Mouse (Mus musculus) CH12.LX (cell line): ENCODE data around the gene Lifr. TPM values are rescaled to one million over a fixed set of nuclear protein-coding genes. Genes with fewer than 3 reads are reported as not detected.

Source experiments
- DNase-seq: peaks from one replicate; pipeline ENCODE4 v3.0.0-alpha.2; 2013; ENCODE audit errors: extremely low read depth
- H3K27ac ChIP-seq: 2 replicates; pipeline ENCODE4 v1.5.1; 2012; ENCODE audit warnings: low read depth, mild to moderate bottlenecking, control low read depth, moderate library complexity; ENCODE audit not compliant: insufficient read depth
- H3K27me3 ChIP-seq: replicated peaks from 2 replicates; pipeline ENCODE3; 2012; ENCODE audit warnings: inconsistent platforms
- H3K36me3 ChIP-seq, 2 experiments: replicated peaks in 1 of 2; 2 replicates each; pipeline versions ENCODE3 to v1.6.1; 2012; ENCODE audit warnings: inconsistent platforms in 1 of 2, low read length in 1 of 2, mild to moderate bottlenecking in 1 of 2, mixed read lengths in 1 of 2, moderate library complexity in 1 of 2; ENCODE audit not compliant: control insufficient read depth in 1 of 2, insufficient read depth in 1 of 2
- H3K4me1 ChIP-seq, 2 experiments: 2 replicates each; pipeline ENCODE4 v1.6.1; 2012; ENCODE audit warnings: inconsistent platforms in 1 of 2, moderate library complexity in 1 of 2; ENCODE audit not compliant: insufficient read depth in 2 of 2, control insufficient read depth in 1 of 2
- H3K4me2 ChIP-seq: 2 replicates; pipeline ENCODE4 v1.6.1; 2012; ENCODE audit warnings: low read depth, mild to moderate bottlenecking, control low read depth; ENCODE audit not compliant: poor library complexity, insufficient read depth, severe bottlenecking
- H3K4me3 ChIP-seq, 3 experiments: fragments of 150-350 bp in 1 of 3; sonication (generic) in 1 of 3; replicated peaks in 1 of 3; 2 replicates each; pipeline versions ENCODE3 to v1.5.1; 2011 to 2012; ENCODE audit warnings: low read depth in 2 of 3, low read length in 2 of 3, mild to moderate bottlenecking in 2 of 3, moderate library complexity in 2 of 3, control low read depth in 1 of 3, improper control_type of control experiment in 1 of 3, inconsistent platforms in 1 of 3, mixed read lengths in 1 of 3; ENCODE audit not compliant: poor library complexity in 1 of 3
- H3K79me2 ChIP-seq: replicated peaks from 2 replicates; pipeline ENCODE4 v1.6.1; 2012; ENCODE audit warnings: mild to moderate bottlenecking, moderate library complexity; ENCODE audit not compliant: control insufficient read depth, poor library complexity, insufficient read depth, severe bottlenecking; ENCODE audit errors: extremely low read depth
- H3K9ac ChIP-seq: 2 replicates; pipeline ENCODE4 v1.6.1; 2012; ENCODE audit warnings: low read depth, mild to moderate bottlenecking, control low read depth, moderate library complexity; ENCODE audit not compliant: insufficient read depth
- H3K9me3 ChIP-seq: replicated peaks from 2 replicates; pipeline ENCODE3; 2012; ENCODE audit warnings: low read length, inconsistent platforms, mixed read lengths
- CHD1 ChIP-seq: IDR thresholded peaks from 2 replicates; pipeline ENCODE4 v1.6.1; 2012; ENCODE audit warnings: low read depth, low read length, improper control_type of control experiment, inconsistent platforms
- CTCF ChIP-seq, 2 experiments: IDR thresholded peaks in 1 of 2; conservative IDR thresholded peaks in 1 of 2; 2 replicates each; pipeline ENCODE4 v1.5.1; 2011 to 2012; ENCODE audit warnings: low read depth in 2 of 2, low read length in 2 of 2, improper control_type of control experiment in 1 of 2, inconsistent platforms in 1 of 2, mild to moderate bottlenecking in 1 of 2, moderate library complexity in 1 of 2
- ETS1 ChIP-seq: conservative IDR thresholded peaks from 2 replicates; pipeline ENCODE4 v1.6.1; 2012; ENCODE audit warnings: low read depth, mild to moderate bottlenecking, inconsistent platforms, low read length, improper control_type of control experiment, moderate library complexity
- HCFC1 ChIP-seq: IDR thresholded peaks from 2 replicates; pipeline ENCODE4 v1.6.1; 2012; ENCODE audit warnings: low read depth, mild to moderate bottlenecking, inconsistent platforms, low read length, improper control_type of control experiment
- IRF4 ChIP-seq: IDR thresholded peaks from 2 replicates; pipeline ENCODE4 v1.6.1; 2014; ENCODE audit warnings: low read depth, mild to moderate bottlenecking, inconsistent platforms, low read length, improper control_type of control experiment
- JUN ChIP-seq: IDR thresholded peaks from 2 replicates; pipeline ENCODE4 v1.6.1; 2011; ENCODE audit warnings: low read depth, mild to moderate bottlenecking, low read length, improper control_type of control experiment, moderate library complexity; ENCODE audit not compliant: insufficient read depth
- JUND ChIP-seq: conservative IDR thresholded peaks from 2 replicates; pipeline ENCODE4 v1.6.1; 2011; ENCODE audit warnings: low read depth, low read length, improper control_type of control experiment
- KAT2A ChIP-seq: IDR thresholded peaks from 2 replicates; pipeline ENCODE4 v1.6.1; 2012; ENCODE audit warnings: low read length, improper control_type of control experiment, inconsistent platforms; ENCODE audit not compliant: insufficient replicate concordance
- MAFK ChIP-seq: IDR thresholded peaks from 2 replicates; pipeline ENCODE4 v1.6.1; 2011; ENCODE audit warnings: low read length, improper control_type of control experiment; ENCODE audit not compliant: insufficient replicate concordance
- MAX ChIP-seq: IDR thresholded peaks from 2 replicates; pipeline ENCODE4 v1.6.1; 2011; ENCODE audit warnings: low read length, improper control_type of control experiment
- MEF2A ChIP-seq: IDR thresholded peaks from 2 replicates; pipeline ENCODE4 v1.6.1; 2014; ENCODE audit warnings: low read depth, mild to moderate bottlenecking, inconsistent platforms, low read length, improper control_type of control experiment, borderline replicate concordance
- MXI1 ChIP-seq: IDR thresholded peaks from 2 replicates; pipeline ENCODE4 v1.6.1; 2011; ENCODE audit warnings: mild to moderate bottlenecking, low read depth, low read length, improper control_type of control experiment
- MYC ChIP-seq: IDR thresholded peaks from 2 replicates; pipeline ENCODE4 v1.6.1; 2011; ENCODE audit warnings: low read depth, mild to moderate bottlenecking, improper control_type of control experiment, low read length
- NRF1 ChIP-seq: IDR thresholded peaks from 2 replicates; pipeline ENCODE4 v1.6.1; 2014; ENCODE audit warnings: low read depth, mild to moderate bottlenecking, inconsistent platforms, low read length, improper control_type of control experiment, moderate library complexity
- POLR2A ChIP-seq: IDR thresholded peaks from 2 replicates; pipeline ENCODE4 v1.6.1; 2011; ENCODE audit warnings: low read depth, mild to moderate bottlenecking, improper control_type of control experiment, low read length
- RAD21 ChIP-seq: IDR thresholded peaks from 2 replicates; pipeline ENCODE4 v1.6.1; 2011; ENCODE audit warnings: low read depth, mild to moderate bottlenecking, low read length, improper control_type of control experiment, moderate library complexity
- SIN3A ChIP-seq: IDR thresholded peaks from 2 replicates; pipeline ENCODE4 v1.6.1; 2012; ENCODE audit warnings: low read length, improper control_type of control experiment, inconsistent platforms
- TCF12 ChIP-seq: IDR thresholded peaks from 2 replicates; pipeline ENCODE4 v1.6.1; 2014; ENCODE audit warnings: low read depth, mild to moderate bottlenecking, inconsistent platforms, low read length, improper control_type of control experiment
- ZKSCAN1 ChIP-seq: IDR thresholded peaks from 2 replicates; pipeline ENCODE4 v1.6.1; 2012; ENCODE audit warnings: low read depth, inconsistent platforms, low read length, improper control_type of control experiment, borderline replicate concordance
- ZNF384 ChIP-seq: IDR thresholded peaks from 2 replicates; pipeline ENCODE4 v1.6.1; 2012; ENCODE audit warnings: low read depth, low read length, improper control_type of control experiment, inconsistent platforms
- dilution Hi-C: fragments of 300-500 bp; cut with MboI; formaldehyde crosslinking; loops from 2 replicates; pipeline ENCODE4 v1.14.3; 2020; ENCODE audit warnings: low sequenced_read_pairs; ENCODE audit not compliant: extremely low pct_unique_long_range_greater_than_20kb, extremely low pct_ligation_motif_present
- in situ Hi-C: fragments of 300-500 bp; cut with MboI; formaldehyde crosslinking; loops from 3 replicates; pipeline ENCODE4 v1.14.3; 2019; ENCODE audit warnings: low sequenced_read_pairs, low pct_ligation_motif_present, low pct_unique_long_range_greater_than_20kb, mixed read lengths
- polyA plus RNA-seq: library from polyadenylated mRNA; unstranded; fragments of >175 nt; gene quantifications from 2 replicates; pipeline ENCODE4 v1.2.1, GENCODE M21; 2012; ENCODE audit warnings: low read depth; ENCODE audit not compliant: insufficient read length
- total RNA-seq, 2 experiments: library from RNA; depleted of rRNA; stranded (reverse); fragments of 300-350 nt in 1 of 2; fragments of >200 nt in 1 of 2; gene quantifications; 2 replicates each; pipeline ENCODE4 v1.2.3; 2012 to 2014

The Lifr gene
- total and polyA plus RNA-seq, 3 experiments, result 0.03 TPM; not detected in 2

DNA sequence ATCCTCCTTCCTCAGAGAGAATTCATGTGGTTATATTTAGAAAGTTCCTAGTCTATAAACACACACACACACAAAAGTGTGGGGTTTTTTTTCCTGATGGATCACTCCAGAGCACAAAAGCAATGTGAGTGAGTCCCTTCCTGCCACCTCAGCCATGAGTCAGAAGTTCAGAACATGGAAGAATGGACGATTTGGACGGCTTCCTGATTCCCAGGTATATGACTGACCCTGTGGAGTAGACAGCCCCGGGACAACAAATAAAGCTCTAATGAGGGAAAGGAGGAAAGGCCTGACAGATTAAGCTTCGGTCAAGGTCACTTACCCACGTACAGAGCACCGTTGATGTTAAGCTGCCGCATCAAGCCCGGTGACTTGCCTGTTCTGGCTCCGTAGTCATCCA is 117.8 kb downstream of the Lifr start:
- Histone ChIP-seq H3K9me3 (no peaks in the 10 kb centered on the region), H3K4me1 (no peaks in the 10 kb centered on the region), H3K36me3 (no peaks in the 10 kb centered on the region), H3K4me3 (no peak overlapping the region), H3K79me2 (no peaks in the 10 kb centered on the region), H3K4me2 (no peak overlapping the region), H3K27ac (no peak overlapping the region), H3K27me3 (peaks cover 92% of the 10 kb centered on the region), H3K9ac (no peak overlapping the region)
- DNase-seq, result no peak
- dilution Hi-C loops (no loop called here), in situ Hi-C loops (no loop called here)
- no peak for TF ChIP-seq ZKSCAN1
- no peak for TF ChIP-seq IRF4
- TF ChIP-seq RAD21, result no peak
- no peak for TF ChIP-seq ZNF384
- TF ChIP-seq CHD1, result no peak
- TF ChIP-seq MEF2A, result no peak
- TF ChIP-seq MXI1, result no peak
- no peak for TF ChIP-seq JUN
- no peak for TF ChIP-seq SIN3A
- TF ChIP-seq POLR2A, result no peak
- no peak for TF ChIP-seq JUND

DNA sequence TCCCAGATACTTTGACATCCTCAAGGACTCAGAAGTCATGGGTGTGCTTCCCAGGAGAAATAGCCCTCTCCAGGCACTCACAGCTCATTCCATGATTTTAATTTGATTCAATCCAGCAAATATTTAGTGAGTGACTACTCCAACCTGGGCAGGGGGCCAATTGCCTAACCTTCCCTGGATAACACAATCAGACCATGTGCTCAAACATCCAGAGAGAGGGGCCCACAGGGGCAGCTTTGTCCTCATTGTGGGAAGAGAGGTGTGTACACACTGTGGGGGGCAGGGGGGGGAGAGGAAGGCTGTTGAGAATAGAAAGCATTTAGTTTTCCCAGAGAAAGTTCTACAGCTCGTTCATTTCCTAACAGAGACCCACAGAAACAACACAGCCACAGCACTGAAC is 123.3 kb downstream of the Lifr start:
- DNase-seq, result no peak
- Histone ChIP-seq H3K4me1 (peaks cover 2 to 9% of the 10 kb centered on the region in 2 experiments), H3K4me3 (no peak overlapping the region), H3K79me2 (no peaks in the 10 kb centered on the region), H3K27ac (no peak overlapping the region), H3K9me3 (no peaks in the 10 kb centered on the region), H3K4me2 (no peak overlapping the region), H3K27me3 (peaks cover 79% of the 10 kb centered on the region), H3K9ac (no peak overlapping the region), H3K36me3 (no peaks in the 10 kb centered on the region)
- dilution Hi-C loops (no loop called here), in situ Hi-C loops (no loop called here)
- TF ChIP-seq NRF1 (no peak), JUND (no peak), MAFK (no peak), MYC (no peak)

DNA sequence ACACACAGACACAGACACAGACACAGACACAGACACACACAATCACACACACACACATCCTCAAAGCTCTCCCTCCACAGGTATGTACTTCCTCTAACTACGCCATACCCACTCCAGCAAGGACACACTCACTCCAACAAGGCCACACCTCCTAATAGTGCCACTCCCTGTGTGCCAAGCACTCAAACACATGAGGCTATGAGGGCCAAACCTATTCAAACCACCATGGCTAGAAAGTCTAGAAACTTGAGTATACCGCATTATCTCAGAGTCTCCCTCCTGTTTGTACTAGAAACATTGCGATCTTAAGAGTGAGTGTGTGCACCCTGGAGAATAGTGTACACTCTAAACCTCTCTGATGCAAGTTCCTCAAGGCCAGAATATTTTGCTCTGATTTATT is 125.4 kb downstream of the Lifr start:
- Histone ChIP-seq H3K79me2 (no peaks in the 10 kb centered on the region), H3K9me3 (no peaks in the 10 kb centered on the region), H3K4me3 (no peak overlapping the region), H3K36me3 (no peaks in the 10 kb centered on the region), H3K4me2 (no peak overlapping the region), H3K27ac (no peak overlapping the region), H3K27me3 (peaks cover 81% of the 10 kb centered on the region), H3K9ac (no peak overlapping the region), H3K4me1 (peaks cover 2 to 9% of the 10 kb centered on the region in 2 experiments)
- in situ Hi-C loops (no loop called here), dilution Hi-C loops (no loop called here)
- DNase-seq, result no peak
- TF ChIP-seq IRF4 (no peak), HCFC1 (no peak), MXI1 (no peak), KAT2A (no peak), NRF1 (no peak), ZNF384 (no peak), MEF2A (no peak), CTCF (conservative IDR thresholded peaks at IDR 0.05 in 1 of 2, IDR thresholded peaks at IDR 0.05 in 1 of 2; ENCODE audit: low read depth in 2 of 2, low read length in 2 of 2) (no peak), MAX (no peak), ETS1 (no peak), TCF12 (no peak), JUN (no peak)
